Mouse (Mus musculus) embryonic stem cell, embryonic (primary cell): Measurements from ENCODE around the gene Ap4b1.

Experiments
- CTCF ChIA-PET, 4 experiments: fragments of 300-600 bp in 2 of 4; fragments of 350-600 bp in 2 of 4; sonication (Branson Sonifier 250); formaldehyde crosslinking; loops; one replicate each; lab custom pipeline; 2022; ENCODE audit warnings: inconsistent platforms in 2 of 4; lab: Charles Lee
- POLR2A ChIA-PET, 4 experiments: fragments of 300-600 bp in 2 of 4; fragments of 350-600 bp in 2 of 4; sonication (Branson Sonifier 250); formaldehyde crosslinking; loops; one replicate each; lab custom pipeline; 2022; ENCODE audit warnings: antibody characterized with exemption in 4 of 4, inconsistent platforms in 1 of 4; lab: Charles Lee

Gene Ap4b1

GRCm38 (mm10) chr3:103859851-103860391, 50.6 kb downstream of the Ap4b1 start:
- ChIA-PET CTCF (no interaction called here), POLR2A (interaction anchor here in 1 of 4 experiments (0.6 to 3.7 kb wide), 4 partner anchors 9 to 253 kb away, joined by 3 to 18 read pairs (median 4); partner anchors contain the start of gene Rsbn1)

- CTCF ChIA-PET, result no interaction called here
- POLR2A ChIA-PET, result interaction anchor here in 1 of 4 experiments (0.6 to 3.7 kb wide), 3 partner anchors 11 to 51 kb away, joined by 3 to 18 read pairs (median 3); partner anchors contain the start of gene Rsbn1
These were observed 53.5 kb downstream of the Ap4b1 start for GRCm38 (mm10) chr3:103862721-103863220.

GRCm38 (mm10) chr3:103864200-103864599, 54.9 kb downstream of the Ap4b1 start:
- ChIA-PET CTCF (interaction anchor here in 2 of 4 experiments (0.6 to 1.1 kb wide), 2 partner anchors 8 to 12 kb away, joined by 4 to 5 read pairs; no protein-coding TSS in a partner anchor), POLR2A (interaction anchor here in 1 of 4 experiments (1.0 kb wide), 1 partner anchor 13 kb away, joined by 3 read pairs; no protein-coding TSS in a partner anchor)

- POLR2A ChIA-PET, result no interaction called here
These were observed 58.2 kb downstream of the Ap4b1 start for GRCm38 (mm10) chr3:103867424-103867971.

GRCm38 (mm10) chr3:103868008-103868407, 58.7 kb downstream of the Ap4b1 start:
- CTCF ChIA-PET, result interaction anchor here in 1 of 4 experiments (0.5 kb wide), 1 partner anchor 1601 kb away, joined by 3 read pairs; no protein-coding TSS in a partner anchor
- POLR2A ChIA-PET, result no interaction called here

More at GRCm38 (mm10) chr3:103867424-103867971, 58.2 kb downstream of the Ap4b1 start:
- CTCF ChIA-PET, result interaction anchor here in 1 of 4 experiments (0.6 kb wide), 1 partner anchor 21 kb away, joined by 3 read pairs; no protein-coding TSS in a partner anchor
